Mouse (Mus musculus) heart, embryonic 10.5 days (tissue): ENCODE results near the gene Eno2. TPM values are rescaled to one million over a fixed set of nuclear protein-coding genes. Genes with fewer than 3 reads are reported as not detected.

Source experiments
- DNase-seq: peaks from one replicate; pipeline ENCODE4 v3.0.0-alpha.2; 2017; ENCODE audit warnings: low spot score
- H3K27ac ChIP-seq: fragments of 300-500 bp; sonication (generic); 2 replicates; pipeline ENCODE4 v1.5.1; 2016; ENCODE audit warnings: mild to moderate bottlenecking
- H3K27me3 ChIP-seq: fragments of 300-500 bp; sonication (generic); 2 replicates; pipeline ENCODE4 v1.6.1; 2016; ENCODE audit warnings: mild to moderate bottlenecking; ENCODE audit not compliant: poor library complexity, insufficient read depth, severe bottlenecking
- H3K36me3 ChIP-seq: fragments of 300-500 bp; sonication (generic); 2 replicates; pipeline ENCODE4 v1.6.1; 2016; ENCODE audit warnings: mild to moderate bottlenecking, moderate library complexity
- H3K4me1 ChIP-seq: fragments of 300-500 bp; sonication (generic); 2 replicates; pipeline ENCODE4 v1.6.1; 2016; ENCODE audit warnings: mild to moderate bottlenecking
- H3K4me3 ChIP-seq: fragments of 300-500 bp; sonication (generic); 2 replicates; pipeline ENCODE4 v1.5.1; 2016; ENCODE audit warnings: mild to moderate bottlenecking, moderate library complexity
- H3K9me3 ChIP-seq: fragments of 300-500 bp; sonication (generic); 2 replicates; pipeline ENCODE4 v1.6.1; 2016; ENCODE audit warnings: mild to moderate bottlenecking, moderate library complexity
- WGBS: fragments of 180-500 bp; shearing (Covaris S2); methylation state at CpG from one replicate; pipeline ENCODE4 v1.1.7; 2016; 5-methylcytosine and 5-hydroxymethylcytosine counted together
- polyA plus RNA-seq: library from polyadenylated mRNA; unstranded; fragments of >200 nt; fragmentation: Nextera tagmentation; extraction: Ambion mirVana; gene quantifications from 2 replicates; pipeline ENCODE4 v1.2.1, GENCODE M21; 2016

The Eno2 gene
- polyA plus RNA-seq, 1 experiment from 2014 or later, result 4.5 TPM

DNA sequence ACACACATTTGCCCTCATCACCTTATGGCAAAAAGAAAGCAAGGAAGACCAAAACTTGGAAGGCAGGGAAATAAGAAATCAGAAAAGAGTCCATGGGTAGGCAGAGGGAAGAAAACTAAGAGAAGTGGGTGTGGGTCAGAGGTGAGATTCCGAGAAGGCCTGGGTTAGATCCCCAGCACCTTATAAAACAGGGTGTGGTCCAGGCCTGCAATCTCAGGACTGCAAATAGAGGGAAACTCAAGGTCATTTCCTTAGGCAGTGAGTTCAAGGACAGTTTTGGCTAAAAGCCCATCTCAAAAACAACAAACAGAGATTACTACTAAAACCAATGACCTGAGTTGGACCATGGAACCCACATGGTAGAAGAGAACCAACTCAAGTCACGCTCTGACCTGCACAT lies 15.6 kb downstream of the Eno2 start:
- Histone ChIP-seq H3K27me3 (no peaks in the 10 kb centered on the region), H3K36me3 (peaks cover 10% of the 10 kb centered on the region), H3K27ac (no peak overlapping the region), H3K4me3 (no peak overlapping the region), H3K4me1 (peaks cover 43% of the 10 kb centered on the region), H3K9me3 (no peaks in the 10 kb centered on the region)
- WGBS, result 85% methylated on average over 2 of the region's 2 CpGs
- no peak for DNase-seq

DNA sequence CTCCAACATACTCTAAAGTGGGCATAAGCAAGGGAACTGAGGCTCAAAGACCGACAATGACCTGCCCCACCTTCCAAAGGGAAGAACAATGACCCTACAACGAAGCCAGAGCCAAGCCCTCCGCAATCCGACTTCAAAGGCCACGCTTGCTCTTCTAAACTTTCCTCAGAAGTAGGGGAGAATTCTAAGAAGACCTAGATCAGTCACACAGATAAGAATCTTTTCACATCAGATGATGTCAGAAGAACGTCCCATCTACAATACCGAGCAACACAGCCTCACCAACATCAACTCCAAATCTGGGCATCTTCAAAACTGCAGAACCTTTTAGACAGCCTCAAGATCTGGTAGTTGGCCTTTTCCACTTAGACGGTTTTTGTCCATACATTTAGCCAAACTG lies 19.1 kb downstream of the Eno2 start:
- no peak for DNase-seq
- H3K36me3 ChIP-seq, result peaks cover 30% of the 10 kb centered on the region
- peaks cover 31% of the 10 kb centered on the region for H3K4me1 ChIP-seq
- no peaks in the 10 kb centered on the region for H3K27me3 ChIP-seq
- no peak overlapping the region for H3K27ac ChIP-seq
- 83% methylated on average over 8 of the region's 8 CpGs for WGBS
- H3K4me3 ChIP-seq, result no peak overlapping the region
- H3K9me3 ChIP-seq, result no peaks in the 10 kb centered on the region

DNA sequence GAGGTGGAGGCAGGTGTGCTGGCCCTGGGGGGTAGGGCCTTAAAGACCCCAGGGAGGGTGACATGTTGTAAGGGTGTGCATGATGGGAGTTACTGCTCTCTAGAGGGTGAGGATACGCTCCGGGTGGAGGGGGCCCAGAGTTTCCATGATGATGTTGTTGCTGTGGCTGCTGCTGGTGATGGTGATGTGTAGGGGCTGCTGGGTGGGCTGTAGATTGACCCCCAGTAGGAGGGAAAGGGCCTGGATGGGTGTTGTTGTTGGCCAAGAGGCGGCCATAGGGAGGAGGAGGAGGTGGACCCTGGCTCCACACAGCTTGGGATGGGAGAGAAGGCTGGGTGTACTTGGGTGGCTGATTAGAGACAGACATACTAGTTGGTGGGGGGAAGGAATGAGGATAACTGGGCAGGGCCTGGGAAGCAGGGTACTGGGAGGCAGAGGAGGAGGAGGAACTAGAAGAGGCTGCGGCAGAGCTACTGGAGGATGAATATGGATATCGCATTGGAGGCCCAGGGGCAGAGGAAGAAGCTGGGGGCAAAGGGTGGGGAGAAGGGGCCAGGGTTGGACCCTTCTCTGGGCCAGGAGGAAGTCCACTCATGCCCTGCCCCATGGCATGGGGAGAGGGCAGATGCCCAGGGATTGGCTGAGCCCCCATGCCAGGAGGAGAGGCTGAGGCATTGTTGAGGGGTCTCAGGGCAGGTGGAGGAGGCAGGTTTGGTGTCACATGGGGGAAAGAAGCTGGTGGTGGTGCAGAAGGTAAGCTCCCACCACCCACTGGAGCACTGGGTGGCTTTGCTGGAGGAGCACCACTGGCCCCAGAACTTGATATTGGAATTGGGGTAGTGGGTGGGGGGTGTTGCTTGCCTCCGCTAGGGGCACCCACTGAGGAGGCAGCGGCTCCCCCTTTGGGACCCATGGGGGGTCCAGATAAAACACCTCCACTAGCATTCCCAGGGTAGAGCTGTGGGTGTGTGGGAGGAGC lies 22.5 kb downstream of the Eno2 start:
- DNase-seq, result no peak
- 89% methylated on average over 7 of the region's 7 CpGs for WGBS
- Histone ChIP-seq H3K27ac (peak overlapping the region; percentile 5; the same call in 1 of the 2 replicates), H3K9me3 (no peaks in the 10 kb centered on the region), H3K4me1 (peaks cover 24% of the 10 kb centered on the region), H3K4me3 (peak overlapping the region; percentile 75; the same call in 1 of the 2 replicates), H3K36me3 (peaks cover 52% of the 10 kb centered on the region), H3K27me3 (no peaks in the 10 kb centered on the region)

DNA sequence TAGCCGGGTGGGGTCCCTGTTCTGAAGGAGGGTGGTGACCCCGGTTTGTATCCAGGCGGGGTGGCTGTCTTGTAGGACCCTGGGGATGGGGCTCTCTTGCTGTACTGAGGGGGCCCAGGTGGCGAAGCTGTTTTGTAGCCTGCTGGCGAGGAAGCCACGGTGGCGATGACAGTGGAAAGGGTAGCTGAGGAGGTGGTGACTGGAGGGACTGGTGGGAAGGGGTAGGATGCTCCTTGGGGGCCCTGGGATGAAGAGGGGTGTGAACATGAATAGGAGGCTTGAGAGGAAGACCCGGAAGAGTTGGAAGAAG lies 23.2 kb downstream of the Eno2 start:
- whole genome bisulfite sequencing, result 21% methylated on average over 8 of the region's 8 CpGs
- H3K36me3 ChIP-seq, result peaks cover 52% of the 10 kb centered on the region
- no peak for DNase-seq

DNA sequence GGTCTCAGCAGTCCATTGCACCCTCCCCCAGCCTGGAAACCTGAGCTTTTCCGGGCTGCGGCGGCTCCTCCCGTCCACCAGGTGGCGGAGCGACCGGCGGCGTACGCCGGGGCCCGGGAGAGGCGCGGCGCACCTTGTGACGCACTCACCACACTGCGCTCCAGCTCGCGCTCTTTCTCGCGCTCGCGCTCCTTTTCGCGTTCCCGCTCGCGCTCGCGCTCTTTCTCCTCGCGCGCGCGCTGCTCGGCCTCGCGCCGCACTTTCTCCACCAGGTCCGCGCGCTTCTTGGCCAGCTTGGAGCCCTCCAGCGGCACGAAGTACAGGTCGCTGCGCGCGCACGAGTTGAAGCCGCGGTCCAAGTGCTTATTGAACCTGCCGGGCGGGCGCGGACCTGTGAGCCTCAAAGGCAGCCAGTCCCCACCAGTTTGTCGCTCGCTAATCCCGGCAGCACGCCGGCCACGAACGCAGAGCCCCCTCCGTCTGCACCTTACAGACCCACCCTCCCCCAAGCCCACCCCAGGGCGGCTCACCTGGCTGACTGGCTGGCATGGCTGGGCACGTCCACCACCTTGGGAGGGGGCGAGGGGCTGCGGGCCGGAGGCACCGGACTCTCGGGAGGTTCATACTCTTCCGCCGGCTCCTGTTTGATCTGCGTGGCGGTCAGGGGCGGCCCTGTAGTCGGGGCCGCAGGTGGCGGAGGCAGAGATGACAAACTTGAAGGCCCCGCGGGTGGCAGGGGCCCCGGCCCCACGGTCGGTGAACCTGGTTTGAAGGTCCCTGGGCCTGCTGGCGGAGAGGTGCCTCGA lies 23.8 kb downstream of the Eno2 start:
- WGBS, result under 1% methylated on average over 84 of the region's 85 CpGs
- Histone ChIP-seq H3K9me3 (no peaks in the 10 kb centered on the region), H3K27ac (peak overlapping the region; percentile 95), H3K4me1 (peaks cover 29% of the 10 kb centered on the region), H3K27me3 (no peaks in the 10 kb centered on the region), H3K4me3 (peak overlapping the region; percentile 75), H3K36me3 (peaks cover 52% of the 10 kb centered on the region)
- peak; percentile 96 for DNase-seq

More for the DNA sequence above, 23.2 kb downstream of the Eno2 start:
- peak overlapping the region; percentile 95 for H3K27ac ChIP-seq
- no peaks in the 10 kb centered on the region for H3K9me3 ChIP-seq
- H3K4me1 ChIP-seq, result peaks cover 29% of the 10 kb centered on the region
- no peaks in the 10 kb centered on the region for H3K27me3 ChIP-seq
- peak overlapping the region; percentile 75 for H3K4me3 ChIP-seq

DNA sequence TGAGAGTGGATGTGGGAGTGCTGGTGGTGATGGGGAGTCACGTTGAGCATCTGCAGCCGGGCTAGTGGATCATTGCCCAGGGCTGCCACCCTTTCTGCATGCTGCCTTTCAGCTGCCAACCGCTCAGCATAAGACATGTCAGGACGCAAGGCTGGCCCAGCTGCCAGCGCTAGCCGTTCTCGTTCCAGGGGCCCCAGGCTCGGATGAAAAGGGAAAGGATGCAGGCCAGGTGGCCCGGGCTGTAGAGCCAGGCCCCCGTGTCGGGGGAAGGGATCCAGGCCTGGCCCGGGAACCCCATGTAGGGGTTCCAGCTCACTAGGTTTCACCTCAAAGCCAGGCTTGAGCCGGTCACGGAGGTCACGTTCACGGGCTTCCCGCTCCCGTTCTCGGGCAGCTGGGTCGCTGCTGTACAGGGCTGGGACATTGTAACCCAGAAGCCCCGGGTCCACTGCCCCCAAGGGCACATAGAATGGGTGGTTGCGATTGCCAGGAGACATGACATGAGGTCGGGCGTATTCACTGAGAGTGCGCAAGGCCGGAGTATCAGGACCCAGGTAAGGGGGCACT lies 24.6 kb downstream of the Eno2 start:
- Histone ChIP-seq H3K27me3 (no peaks in the 10 kb centered on the region), H3K4me3 (peak overlapping the region; percentile 75), H3K27ac (peak overlapping the region; percentile 95), H3K36me3 (peaks cover 51% of the 10 kb centered on the region), H3K4me1 (peaks cover 32% of the 10 kb centered on the region), H3K9me3 (no peaks in the 10 kb centered on the region)
- no peak for DNase-seq
- 69% methylated on average over 26 of the region's 26 CpGs for WGBS

DNA sequence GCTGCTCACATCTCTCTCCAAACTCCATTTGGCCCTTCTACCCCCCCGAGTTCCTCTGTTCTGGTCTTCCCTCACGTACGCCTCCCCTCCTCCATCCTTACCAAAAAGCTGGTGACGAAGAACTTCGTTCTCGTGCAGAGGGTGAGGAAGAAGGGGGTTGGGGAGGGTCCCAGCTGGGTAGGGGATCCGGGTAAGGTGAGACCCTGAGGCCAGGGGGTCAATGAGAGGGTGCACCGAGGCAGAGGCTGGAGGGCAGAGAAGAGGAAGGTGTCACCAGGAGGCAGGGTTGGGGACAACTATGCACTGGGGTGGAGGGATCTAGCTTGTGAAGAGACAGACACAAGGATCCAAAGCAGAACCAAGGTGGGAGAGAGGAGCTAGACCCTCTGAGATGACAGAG lies 25.8 kb downstream of the Eno2 start:
- 86% methylated on average over 8 of the region's 8 CpGs for WGBS

DNA sequence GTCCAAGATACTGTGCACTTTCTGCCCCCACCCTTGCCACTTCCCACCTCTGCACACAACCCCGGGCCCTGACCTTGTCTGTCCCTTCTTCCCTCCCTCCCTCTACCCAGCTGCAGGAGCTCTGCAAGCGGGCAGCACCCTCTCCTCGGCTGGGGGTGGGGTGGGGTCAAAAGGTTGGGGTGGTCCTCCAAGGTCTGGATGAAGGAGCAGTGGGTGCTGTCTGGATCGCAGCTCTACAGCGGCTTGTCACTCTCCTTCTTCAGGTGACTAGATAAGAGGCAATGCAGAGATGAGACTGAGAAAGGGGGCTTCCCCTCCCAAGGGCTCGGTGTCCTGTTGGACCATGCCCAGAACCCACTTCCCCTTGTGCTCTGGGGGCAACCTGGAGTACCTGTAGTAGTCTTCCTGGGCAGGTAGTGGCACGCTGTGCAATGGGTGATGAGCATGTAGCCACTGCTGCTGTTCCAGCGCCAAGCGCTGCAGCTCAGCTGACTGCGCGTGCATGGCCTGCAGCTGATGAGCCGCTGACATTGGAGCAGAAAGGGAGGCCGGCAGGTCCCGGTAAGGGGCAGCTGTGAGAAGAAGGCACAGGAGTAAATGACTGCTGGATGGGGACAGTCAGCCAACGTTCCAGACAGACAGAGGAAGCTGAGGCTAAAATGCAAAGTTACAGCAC lies 26.5 kb downstream of the Eno2 start:
- WGBS, result 89% methylated on average over 15 of the region's 15 CpGs
- no peaks in the 10 kb centered on the region for H3K27me3 ChIP-seq
- no peak overlapping the region for H3K4me3 ChIP-seq
- H3K27ac ChIP-seq, result no peak overlapping the region
- no peak for DNase-seq
- H3K4me1 ChIP-seq, result peaks cover 50% of the 10 kb centered on the region
- peaks cover 34% of the 10 kb centered on the region for H3K36me3 ChIP-seq
- H3K9me3 ChIP-seq, result no peaks in the 10 kb centered on the region

More for the DNA sequence above, 25.8 kb downstream of the Eno2 start:
- H3K4me3 ChIP-seq, result no peak overlapping the region
- peaks cover 40% of the 10 kb centered on the region for H3K36me3 ChIP-seq
- H3K9me3 ChIP-seq, result no peaks in the 10 kb centered on the region
- no peaks in the 10 kb centered on the region for H3K27me3 ChIP-seq
- H3K27ac ChIP-seq, result no peak overlapping the region
- DNase-seq, result no peak
- peaks cover 43% of the 10 kb centered on the region for H3K4me1 ChIP-seq

DNA sequence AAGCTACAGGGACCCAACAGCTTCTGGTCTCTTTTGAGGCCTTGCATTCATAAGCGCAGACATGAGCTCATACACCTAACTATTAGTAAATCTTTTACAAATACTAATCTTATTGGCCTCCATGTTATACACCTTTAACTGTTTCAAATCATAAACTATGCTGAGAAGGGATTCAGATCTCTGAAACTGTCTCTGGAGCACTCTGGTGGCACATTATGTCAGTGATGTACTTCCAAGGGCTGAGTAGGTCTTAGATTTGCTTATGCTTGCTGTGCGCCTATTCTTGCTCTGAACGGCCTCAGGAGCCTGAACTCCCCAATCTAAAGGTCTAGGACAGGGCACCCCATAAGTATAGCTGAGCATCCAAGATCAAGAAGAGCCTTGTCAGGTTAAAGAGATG lies 27.6 kb downstream of the Eno2 start:
- H3K27me3 ChIP-seq, result no peaks in the 10 kb centered on the region
- peaks cover 22% of the 10 kb centered on the region for H3K36me3 ChIP-seq
- peak overlapping the region; percentile 72 for H3K4me3 ChIP-seq
- WGBS, result 74% methylated on average over 3 of the region's 3 CpGs
- H3K9me3 ChIP-seq, result no peaks in the 10 kb centered on the region
- H3K27ac ChIP-seq, result peak overlapping the region; percentile 98
- no peak for DNase-seq
- peaks cover 48% of the 10 kb centered on the region for H3K4me1 ChIP-seq

DNA sequence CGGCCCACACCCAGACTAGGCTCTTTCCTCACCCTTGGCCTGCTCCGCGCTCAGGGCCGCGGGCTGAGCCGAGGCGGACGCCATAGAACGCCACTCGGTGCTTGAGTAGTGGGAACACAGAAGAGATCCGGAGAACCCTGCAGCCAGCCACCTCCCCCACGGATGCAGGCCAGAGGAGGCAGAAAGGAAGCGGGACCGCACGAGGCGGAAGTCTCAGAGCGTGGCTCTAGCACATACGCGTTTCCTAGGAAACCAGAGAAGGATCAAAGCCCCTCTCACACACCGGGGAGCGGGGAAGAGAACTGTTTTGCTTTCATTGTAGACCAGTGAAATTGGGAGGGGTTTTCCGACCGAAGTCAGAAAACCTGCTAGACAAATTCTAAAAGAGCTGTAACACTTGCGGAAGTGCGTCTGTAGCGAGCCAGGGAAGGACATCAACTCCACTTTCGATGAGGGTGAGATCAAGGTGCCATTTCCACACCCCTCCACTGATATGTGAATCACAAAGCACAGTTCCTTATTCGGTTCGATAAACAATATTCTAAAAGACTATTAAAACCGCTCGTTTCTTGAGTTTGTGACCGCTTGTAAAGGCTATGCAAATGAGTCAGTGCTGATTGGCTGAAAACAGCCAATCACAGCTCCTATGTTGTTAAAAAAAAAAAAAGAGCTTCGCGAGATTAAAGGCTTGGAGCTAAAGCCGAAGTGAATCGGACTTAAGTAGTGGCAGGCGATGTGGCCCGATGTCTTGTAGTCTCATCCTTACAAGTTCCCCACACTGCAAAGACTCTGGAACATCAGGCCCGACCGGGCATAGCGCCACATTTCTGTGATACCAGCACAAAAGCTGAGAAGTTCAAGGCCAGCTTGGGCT lies 28.3 kb downstream of the Eno2 start, which contains the start of gene Grcc10:
TSS of gene Grcc10 (minus strand) at position 487 of the 874 bp plus-strand sequence.
- WGBS, result under 1% methylated on average over 41 of the region's 41 CpGs
- H3K9me3 ChIP-seq, result no peaks in the 10 kb centered on the region
- no peaks in the 10 kb centered on the region for H3K27me3 ChIP-seq
- H3K4me1 ChIP-seq, result peaks cover 41% of the 10 kb centered on the region
- H3K4me3 ChIP-seq, result peak within 1 kb of the TSS; percentile 72
- peak; percentile 98 for DNase-seq
- H3K36me3 ChIP-seq, result peaks cover 22% of the 10 kb centered on the region
- peak within 1 kb of the TSS; percentile 98 for H3K27ac ChIP-seq

DNA sequence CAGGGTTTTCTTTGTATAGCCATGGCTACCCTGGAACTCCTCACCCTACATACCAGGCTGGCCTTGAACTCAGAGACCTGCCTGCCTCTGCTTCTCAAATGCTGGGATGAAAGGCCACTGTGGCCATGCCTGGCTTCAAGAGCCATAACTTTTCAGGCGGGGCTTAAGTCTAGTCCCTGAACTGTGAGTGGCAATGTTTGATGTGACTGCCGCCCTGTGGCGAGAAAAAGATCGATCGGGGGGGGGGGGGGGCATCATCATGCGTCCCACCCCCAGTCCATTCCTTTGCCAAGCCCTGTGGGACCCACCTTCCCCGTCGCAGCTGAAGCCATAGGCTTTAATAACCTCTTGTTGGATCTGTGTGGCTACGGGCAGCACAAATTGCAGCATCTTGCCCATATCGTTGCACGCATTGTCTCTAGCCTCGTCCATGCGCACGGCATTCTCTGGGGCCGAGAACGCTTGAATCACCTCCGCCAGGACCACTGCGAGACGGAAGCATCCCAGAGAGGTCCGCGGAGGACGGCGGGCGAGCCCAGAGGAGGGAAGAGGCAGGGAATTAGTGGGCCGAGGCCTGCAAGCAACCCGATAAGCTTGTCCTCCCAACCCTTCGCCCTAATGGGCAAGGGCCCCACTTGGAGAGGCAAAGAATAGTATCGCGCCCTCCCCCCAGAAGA lies 29.1 kb downstream of the Eno2 start:
- DNase-seq, result peak; percentile 87
- no peaks in the 10 kb centered on the region for H3K9me3 ChIP-seq
- 1% methylated on average over 29 of the region's 29 CpGs for whole genome bisulfite sequencing
- peaks cover 22% of the 10 kb centered on the region for H3K36me3 ChIP-seq
- H3K27me3 ChIP-seq, result no peaks in the 10 kb centered on the region
- H3K27ac ChIP-seq, result peak overlapping the region; percentile 98
- peak overlapping the region; percentile 72 for H3K4me3 ChIP-seq
- peaks cover 36% of the 10 kb centered on the region for H3K4me1 ChIP-seq
